9 mouse cellular contexts compared by ENCODE assay signal in the genomic region with DNA sequence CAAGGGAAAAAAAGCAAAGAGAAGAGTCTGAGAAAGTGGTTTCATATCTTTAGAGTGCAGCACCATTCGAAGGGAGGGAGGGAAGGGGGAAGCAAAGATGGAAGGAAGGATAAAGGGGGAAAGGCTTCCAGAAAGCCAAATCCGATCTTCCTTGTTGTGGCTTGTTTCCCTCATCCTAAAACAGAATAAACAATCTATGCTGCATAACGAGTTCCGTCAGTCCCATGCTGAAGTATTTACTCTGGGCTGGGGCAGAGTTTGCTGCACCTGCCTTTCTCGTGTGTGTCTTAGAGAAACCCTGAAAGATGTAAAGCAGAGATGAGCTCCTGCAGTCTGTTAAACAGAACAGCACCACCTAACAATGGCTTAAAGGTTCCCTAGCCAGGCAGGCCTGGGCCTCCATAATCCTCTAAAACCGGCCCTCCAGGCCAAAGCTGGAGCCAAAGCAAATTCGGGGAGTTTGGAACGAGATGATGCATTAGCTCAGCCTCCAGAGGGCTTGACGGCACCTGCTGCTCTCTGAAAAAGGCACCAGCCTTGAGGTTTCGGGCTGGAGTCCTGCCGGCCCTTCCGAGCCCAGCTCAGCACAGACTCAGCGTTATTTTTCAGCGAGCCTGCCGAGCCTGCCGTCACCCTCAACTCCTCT. TPM values are rescaled to one million over a fixed set of nuclear protein-coding genes. Genes with fewer than 3 reads are reported as not detected.
A peak's percentile ranks its signal among the peaks of the same experiment; 100 is the strongest.
DNase-seq lines count a peak whose midpoint lies in the region; ATAC-seq and TF ChIP-seq lines count a peak whose summit lies in the region.
"Had no signal": no experiment of that assay in that cellular context is flagged by ENCODE, and none has a peak within 500 bp of the region (broad histone marks: within the 10 kb centered on the region; RNA-seq: fewer than 3 reads in every experiment).

No protein-coding gene starts in this region.

- 53% methylated on average over 16 of the region's 16 CpGs for WGBS in kidney, postnatal 0 days
- 15% methylated on average over 16 of the region's 16 CpGs for WGBS in forebrain, embryonic 13.5 days
- 35% methylated on average over 16 of the region's 16 CpGs for WGBS in limb, embryonic 14.5 days
- 20% methylated on average over 16 of the region's 16 CpGs for WGBS in stomach, embryonic 16.5 days

- no peak for TF ChIP-seq POLR2A in limb, embryonic 14.5 days (IDR thresholded peaks at IDR 0.05; ENCODE audit: borderline replicate concordance, extremely low read depth, insufficient read depth, insufficient read length)

- no peaks in the 10 kb centered on the region for H3K36me3 ChIP-seq in kidney, postnatal 0 days (ENCODE audit: insufficient read depth, low read length)
- no peaks in the 10 kb centered on the region for H3K36me3 ChIP-seq in forebrain, embryonic 13.5 days (ENCODE audit: poor library complexity, severe bottlenecking)
- H3K36me3 ChIP-seq in limb, embryonic 14.5 days (ENCODE audit: control insufficient read depth, insufficient read depth, low read length), result no peaks in the 10 kb centered on the region
- H3K36me3 ChIP-seq in stomach, embryonic 16.5 days (ENCODE audit: control insufficient read depth, insufficient read depth, low read length), result no peaks in the 10 kb centered on the region
- H3K36me3 ChIP-seq: neural tube, embryonic 12.5 days had no signal

- H3K27ac ChIP-seq in kidney, postnatal 0 days, result peak overlapping the region; percentile 85
- peak overlapping the region; percentile 33; the same call in 1 of the 2 replicates for H3K27ac ChIP-seq in forebrain, embryonic 13.5 days
- H3K27ac ChIP-seq in limb, embryonic 14.5 days (replicated peaks; ENCODE audit: low read depth, low read length), result peak overlapping the region; percentile 58
- peak overlapping the region; percentile 95 for H3K27ac ChIP-seq in stomach, embryonic 16.5 days (ENCODE audit: low read length)
- H3K27ac ChIP-seq: neural tube, embryonic 12.5 days had no signal

- DNase-seq in kidney, postnatal 0 days (ENCODE audit: low spot score), result no peak
- no peak for DNase-seq in kidney, postnatal 25 days
- peak; percentile 18 for DNase-seq in cerebellum, adult 11 months
- DNase-seq in limb, embryonic 14.5 days (ENCODE audit: low spot score), result peak; percentile 38
- DNase-seq in natural killer cell, adult 2 months (ENCODE audit: low spot score in 2 of 2), result no peak
- no peak for DNase-seq in urinary bladder, adult 2 months (ENCODE audit: low spot score)

- 0 out of 2 replicates have a peak overlapping the region, but pooled peaks have one; percentile 8 for H3K4me2 ChIP-seq in kidney, postnatal 0 days (ENCODE audit: low read length)
- H3K4me2 ChIP-seq in forebrain, embryonic 13.5 days, result no peak overlapping the region
- no peak overlapping the region for H3K4me2 ChIP-seq in limb, embryonic 14.5 days (replicated peaks; ENCODE audit: low read depth, low read length, severe bottlenecking)
- peak overlapping the region; percentile 44 for H3K4me2 ChIP-seq in stomach, embryonic 16.5 days (ENCODE audit: low read depth, low read length)
- H3K4me2 ChIP-seq: neural tube, embryonic 12.5 days had no signal

- H3K27me3 ChIP-seq in kidney, postnatal 0 days (ENCODE audit: insufficient read depth, low read length), result no peaks in the 10 kb centered on the region
- H3K27me3 ChIP-seq in forebrain, embryonic 13.5 days, result 0 out of 2 replicates have a peak, but pooled peaks cover 3% of the 10 kb centered on the region
- H3K27me3 ChIP-seq in limb, embryonic 14.5 days (ENCODE audit: control insufficient read depth, insufficient read depth, low read length), result no peaks in the 10 kb centered on the region
- H3K27me3 ChIP-seq in stomach, embryonic 16.5 days (ENCODE audit: control insufficient read depth, insufficient read depth, low read length), result no peaks in the 10 kb centered on the region
- H3K27me3 ChIP-seq: neural tube, embryonic 12.5 days had no signal

- H3K4me3 ChIP-seq in kidney, postnatal 0 days (replicated peaks; ENCODE audit: low read depth, low read length), result no peak overlapping the region
- no peak overlapping the region for H3K4me3 ChIP-seq in forebrain, embryonic 13.5 days
- H3K4me3 ChIP-seq in limb, embryonic 14.5 days (replicated peaks; ENCODE audit: low read length), result no peak overlapping the region
- no peak overlapping the region for H3K4me3 ChIP-seq in stomach, embryonic 16.5 days (replicated peaks; ENCODE audit: low read length)
- H3K4me3 ChIP-seq: neural tube, embryonic 12.5 days had no signal

- no peak for TF ChIP-seq CTCF in kidney, postnatal 0 days (IDR thresholded peaks at IDR 0.05; ENCODE audit: low read depth)

- ATAC-seq in kidney, postnatal 0 days (replicated peaks; ENCODE audit: low FRiP score, low read depth), result no peak
- ATAC-seq in forebrain, embryonic 13.5 days, result peak; percentile 43; the same call in 1 of the 2 replicates
- no peak for ATAC-seq in limb, embryonic 14.5 days (ENCODE audit: low FRiP score, low read depth)
- 0 out of 2 replicates have a peak, but pooled peaks have one; percentile 9 for ATAC-seq in stomach, embryonic 16.5 days (ENCODE audit: insufficient read depth, low FRiP score)

- H3K4me1 ChIP-seq in kidney, postnatal 0 days (replicated peaks; ENCODE audit: insufficient read depth, low read length), result peaks cover 50% of the 10 kb centered on the region
- peaks cover 27% of the 10 kb centered on the region for H3K4me1 ChIP-seq in forebrain, embryonic 13.5 days
- H3K4me1 ChIP-seq in limb, embryonic 14.5 days (ENCODE audit: control insufficient read depth, insufficient read depth, low read length), result peaks cover 86% of the 10 kb centered on the region
- H3K4me1 ChIP-seq in stomach, embryonic 16.5 days (ENCODE audit: control insufficient read depth, insufficient read depth, low read length), result peaks cover 73% of the 10 kb centered on the region

- H3K9me3 ChIP-seq in kidney, postnatal 0 days (replicated peaks; ENCODE audit: low read length), result no peaks in the 10 kb centered on the region
- no peaks in the 10 kb centered on the region for H3K9me3 ChIP-seq in forebrain, embryonic 13.5 days (replicated peaks)
- no peaks in the 10 kb centered on the region for H3K9me3 ChIP-seq in limb, embryonic 14.5 days (ENCODE audit: control insufficient read depth, low read length)
- H3K9me3 ChIP-seq in stomach, embryonic 16.5 days (replicated peaks; ENCODE audit: control insufficient read depth, low read length), result no peaks in the 10 kb centered on the region
- H3K9me3 ChIP-seq: neural tube, embryonic 12.5 days had no signal

- 0 out of 2 replicates have a peak overlapping the region, but pooled peaks have one; percentile 0 for H3K9ac ChIP-seq in kidney, postnatal 0 days (ENCODE audit: low read depth, low read length)
- 0 out of 2 replicates have a peak overlapping the region, but pooled peaks have one; percentile 9 for H3K9ac ChIP-seq in forebrain, embryonic 13.5 days
- H3K9ac ChIP-seq in limb, embryonic 14.5 days (ENCODE audit: low read depth, low read length, severe bottlenecking), result no peak overlapping the region; the same call in 1 of the 2 replicates
- peak overlapping the region; percentile 60 for H3K9ac ChIP-seq in stomach, embryonic 16.5 days (ENCODE audit: low read length)
- H3K9ac ChIP-seq: neural tube, embryonic 12.5 days had no signal

RNA-seq across cellular contexts. Expression of a gene that starts 43.4 kb away (rescaled TPM):
- polyA plus RNA-seq in kidney, postnatal 0 days (2015; fragmentation: Nextera tagmentation; extraction: Ambion mirVana), result 11.9 and 12.5 TPM in 2 replicates
- polyA plus RNA-seq in forebrain, embryonic 13.5 days (2015; fragmentation: Nextera tagmentation; extraction: Ambion mirVana), result 3.5 and 3.7 TPM in 2 replicates
- 22.3 and 23.2 TPM in 2 replicates for polyA plus RNA-seq in limb, embryonic 14.5 days (2012; rRNA removed)
- 19.4 and 20.7 TPM in 2 replicates for polyA plus RNA-seq in limb, embryonic 14.5 days (2014; fragmentation: Nextera tagmentation; extraction: Ambion mirVana)
- 21.3 and 22.0 TPM in 2 replicates for polyA plus RNA-seq in stomach, embryonic 16.5 days (2015; fragmentation: Nextera tagmentation; extraction: Ambion mirVana)
- polyA plus RNA-seq in urinary bladder, adult 2 months (2012; rRNA removed), result 106 and 139 TPM in 2 replicates

Comparison
In these comparisons a context has a peak if more than half of its experiments do, and no peak if none do; other contexts are left out.
1. ATAC-seq: peak in forebrain, embryonic 13.5 days (single experiment) and stomach, embryonic 16.5 days (single experiment); none in kidney, postnatal 0 days (single experiment) and limb, embryonic 14.5 days (single experiment).
2. DNase-seq: peak in cerebellum, adult 11 months (single experiment) and limb, embryonic 14.5 days (single experiment); none in kidney, postnatal 0 days (single experiment), kidney, postnatal 25 days (0 of 2), natural killer cell, adult 2 months (0 of 2) and urinary bladder, adult 2 months (single experiment).
3. H3K27ac ChIP-seq: peak in every context shown above with its lines; median percentile 95 in stomach, embryonic 16.5 days; 85 in kidney, postnatal 0 days; 58 in limb, embryonic 14.5 days; 33 in forebrain, embryonic 13.5 days.
4. H3K4me2 ChIP-seq: peak in kidney, postnatal 0 days (single experiment) and stomach, embryonic 16.5 days (single experiment); none in forebrain, embryonic 13.5 days (single experiment) and limb, embryonic 14.5 days (single experiment).